Mouse (Mus musculus) adrenal gland, adult 2 months (tissue): ENCODE measurements at regions not wholly inside any gene's neighbourhood (a gene's known extent, or its start where the extent isn't known, plus 50 kb on each side); places are given as distances from the start of the nearest gene placed in this dataset.
A peak's percentile ranks its signal among the peaks of the same experiment; 100 is the strongest.

Experiments
- DNase-seq: peaks from one replicate; pipeline ENCODE4 v3.0.0; 2021

- peak; percentile 10 for DNase-seq
Observed at GRCm38 (mm10) chr3:41412698-41413097, 142.8 kb upstream of the Jade1 start.

GRCm38 (mm10) chr3:41408821-41409737 is 146.5 kb upstream of the Jade1 start:
- DNase-seq = peak; percentile 28

GRCm38 (mm10) chr3:41408423-41408820 is 147.1 kb upstream of the Jade1 start:
- peak; percentile 86 for DNase-seq

- DNase-seq = no peak
Observed at GRCm38 (mm10) chr3:41407988-41408387, 147.5 kb upstream of the Jade1 start.

- DNase-seq = no peak
Observed at GRCm38 (mm10) chr3:41407520-41407919, 148.0 kb upstream of the Jade1 start.

- DNase-seq = no peak
Observed at GRCm38 (mm10) chr3:41401881-41402280, 153.7 kb upstream of the Jade1 start.

GRCm38 (mm10) chr3:41389868-41390267 is 165.7 kb upstream of the Jade1 start:
- DNase-seq = no peak

GRCm38 (mm10) chr3:41387469-41388212 is 167.9 kb upstream of the Jade1 start:
- DNase-seq = no peak

- no peak for DNase-seq
Observed at GRCm38 (mm10) chr3:41386299-41386698, 169.2 kb upstream of the Jade1 start.

GRCm38 (mm10) chr3:41384410-41384809 is 171.1 kb upstream of the Jade1 start:
- DNase-seq = no peak

- DNase-seq = peak; percentile 31
Observed at GRCm38 (mm10) chr3:41378576-41378975, 177.0 kb upstream of the Jade1 start.

- DNase-seq = peak; percentile 61
Observed at GRCm38 (mm10) chr3:41377826-41378406, 177.6 kb upstream of the Jade1 start.

- peak; percentile 58 for DNase-seq
Observed at GRCm38 (mm10) chr3:41376848-41377582, 178.5 kb upstream of the Jade1 start.

GRCm38 (mm10) chr3:41375230-41375930 is 180.2 kb upstream of the Jade1 start:
- no peak for DNase-seq

GRCm38 (mm10) chr3:41373198-41373597 is 182.3 kb upstream of the Jade1 start:
- no peak for DNase-seq

- no peak for DNase-seq
Observed at GRCm38 (mm10) chr3:41368351-41369101, 187.0 kb upstream of the Jade1 start.

- no peak for DNase-seq
Observed at GRCm38 (mm10) chr3:41366764-41367163, 188.8 kb upstream of the Jade1 start.

- no peak for DNase-seq
Observed at GRCm38 (mm10) chr3:41366264-41366663, 189.3 kb upstream of the Jade1 start.

- DNase-seq = peak; percentile 59
Observed at GRCm38 (mm10) chr3:41365145-41365830, 190.2 kb upstream of the Jade1 start.

GRCm38 (mm10) chr3:41363947-41364346 is 191.6 kb upstream of the Jade1 start:
- no peak for DNase-seq
